Mouse (Mus musculus) heart, postnatal 0 days (tissue): ENCODE data around the gene Olfr194.

Source experiments
- CTCF ChIP-seq: IDR thresholded peaks from 2 replicates; pipeline ENCODE4 v1.5.1; 2016; ENCODE audit warnings: antibody characterized with exemption, control low read depth, low read depth
- EP300 ChIP-seq: IDR thresholded peaks from 2 replicates; pipeline ENCODE4 v1.6.1; 2016; ENCODE audit warnings: antibody characterized with exemption, low read depth

DNA sequence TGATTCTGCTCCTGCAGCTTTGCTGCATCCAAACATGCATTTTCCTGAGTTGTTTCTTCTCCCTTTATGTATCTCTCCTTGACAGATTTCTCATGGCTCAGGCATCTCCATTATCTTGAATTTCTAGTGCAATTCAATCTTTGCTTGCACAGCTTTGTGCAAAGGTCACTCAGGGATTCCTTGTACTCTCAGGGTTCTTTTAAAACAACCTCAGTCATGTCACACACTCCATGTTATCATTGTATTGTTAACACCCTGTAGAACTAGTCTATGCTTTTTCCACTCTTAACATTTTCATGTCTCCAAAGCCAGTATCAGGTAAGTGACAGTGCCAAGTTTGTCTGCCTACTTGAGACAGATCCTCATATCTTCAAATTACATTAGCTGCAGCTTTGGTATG lies 49.1 kb downstream of the Olfr194 start:
- TF ChIP-seq CTCF (no peak), EP300 (no peak)
